Mouse (Mus musculus): ENCODE data around the gene Stard7. TPM values are rescaled to one million over a fixed set of nuclear protein-coding genes. Genes with fewer than 3 reads are reported as not detected.

Gene Stard7
- 47.1 TPM for polyA plus RNA-seq (2014; fragmentation: Illumina TruSeq; extraction: RNeasy Lipid Tissue Mini Kit (QIAGEN cat#74804); ENCODE audit: low read depth, low replicate concordance)

GRCm38 (mm10) chr2:127269491-127270299 lies at the start of gene Stard7:
Gene Stard7, plus strand, starts transcription at chr2:127270218.

DNA sequence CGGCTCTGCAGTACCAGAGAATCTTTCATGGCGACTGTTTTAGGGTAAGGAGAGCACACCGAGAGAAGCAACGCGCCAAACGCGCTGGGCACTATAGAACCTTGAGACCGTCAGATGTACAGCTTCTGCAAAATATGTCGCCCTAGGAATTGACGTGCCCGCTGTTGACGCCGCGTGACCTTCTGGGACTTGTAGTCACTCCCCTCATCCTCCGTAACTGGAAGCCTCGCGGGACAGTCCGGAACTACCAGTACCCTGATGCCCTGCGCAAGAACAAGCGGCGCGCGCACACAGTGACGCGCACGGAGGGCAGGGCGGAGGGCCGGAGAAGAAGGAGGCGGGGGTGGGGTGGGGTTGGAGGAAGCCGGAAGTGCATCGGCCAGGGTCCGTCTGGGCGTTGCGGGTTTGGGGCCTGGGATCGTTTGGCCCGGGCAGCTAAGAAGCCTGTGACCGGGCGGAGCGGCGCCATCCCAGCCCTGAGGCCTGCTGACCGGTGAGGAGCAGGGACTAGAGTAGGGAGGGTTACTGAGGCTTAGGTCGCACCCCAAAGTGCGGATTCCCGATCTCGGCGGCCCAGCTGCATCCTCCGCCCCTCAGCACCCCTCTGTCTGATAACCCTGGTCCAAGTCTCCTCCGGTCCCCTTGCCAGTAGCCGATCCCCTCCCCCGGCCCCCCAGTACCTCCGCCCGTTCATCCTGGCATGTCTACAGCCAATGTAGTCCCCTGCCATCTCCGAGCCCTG lies 22.3 kb upstream of the Stard7 start, which contains the start of the genes Ciao1 and Tmem127:
TSS of gene Ciao1 (minus strand) at position 225 of the 742 bp plus-strand sequence.
TSS of gene Tmem127 (plus strand) at position 317 of the 742 bp plus-strand sequence.

DNA sequence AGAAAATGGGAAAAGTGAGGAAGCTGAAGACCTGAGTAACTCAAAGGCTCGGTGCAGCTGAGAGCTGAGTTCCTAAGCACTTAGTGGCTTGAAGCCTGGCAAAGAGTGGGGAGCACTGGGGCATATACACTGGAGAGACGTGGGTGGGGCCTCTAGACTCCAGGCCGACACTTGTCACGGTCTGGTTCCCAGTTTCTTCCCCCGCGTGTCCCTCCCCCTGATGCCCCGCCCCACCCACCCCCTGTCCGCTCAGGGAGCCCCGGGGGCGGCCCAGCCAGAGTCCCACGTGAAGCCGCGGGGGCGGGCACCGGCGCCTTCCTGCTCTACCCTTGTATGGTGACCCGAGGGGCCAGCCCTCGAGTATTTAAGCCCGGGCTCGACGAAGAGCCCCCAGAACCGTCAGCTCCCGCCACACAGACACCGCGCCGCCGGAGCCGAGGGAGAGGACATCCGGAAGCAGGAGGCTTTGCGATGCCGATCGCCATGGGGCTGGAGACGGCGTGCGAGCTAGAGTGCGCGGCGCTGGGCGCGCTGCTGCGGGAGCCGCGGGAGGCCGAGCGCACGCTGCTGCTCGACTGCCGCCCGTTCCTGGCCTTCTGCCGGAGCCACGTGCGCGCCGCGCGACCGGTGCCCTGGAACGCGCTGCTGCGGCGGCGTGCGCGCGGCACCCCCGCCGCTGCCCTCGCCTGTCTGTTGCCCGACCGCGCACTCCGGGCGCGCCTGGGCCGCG lies 65.9 kb downstream of the Stard7 start, which contains the start of gene Dusp2:
TSS of gene Dusp2 (plus strand) at position 393 of the 730 bp plus-strand sequence.

GRCm38 (mm10) chr2:127338416-127338815 lies 68.4 kb downstream of the Stard7 start, which contains the start of gene Astl:
Gene Astl, plus strand, starts transcription at chr2:127338639.

Other genes with a start within 250 kb of the Stard7 start
- 9.0 TPM for gene Blvra, start 199.6 kb upstream of the Stard7 start, polyA plus RNA-seq (2014; fragmentation: Illumina TruSeq; extraction: RNeasy Lipid Tissue Mini Kit (QIAGEN cat#74804); ENCODE audit: low read depth, low replicate concordance)
- gene Ncaph, start 136.3 kb upstream of the Stard7 start, polyA plus RNA-seq (2014; fragmentation: Illumina TruSeq; extraction: RNeasy Lipid Tissue Mini Kit (QIAGEN cat#74804); ENCODE audit: low read depth, low replicate concordance), result 29.8 TPM
- 1.6 TPM for gene Itpripl1, start 126.8 kb upstream of the Stard7 start, polyA plus RNA-seq (2014; fragmentation: Illumina TruSeq; extraction: RNeasy Lipid Tissue Mini Kit (QIAGEN cat#74804); ENCODE audit: low read depth, low replicate concordance)
- 23.4 TPM for gene 1810024B03Rik, start 61.9 kb upstream of the Stard7 start, polyA plus RNA-seq (2014; fragmentation: Illumina TruSeq; extraction: RNeasy Lipid Tissue Mini Kit (QIAGEN cat#74804); ENCODE audit: low read depth, low replicate concordance)
- gene Snrnp200, start 61.8 kb upstream of the Stard7 start, polyA plus RNA-seq (2014; fragmentation: Illumina TruSeq; extraction: RNeasy Lipid Tissue Mini Kit (QIAGEN cat#74804); ENCODE audit: low read depth, low replicate concordance), result 42.7 TPM
- 7.2 TPM for gene Ciao1, start 22.4 kb upstream of the Stard7 start, polyA plus RNA-seq (2014; fragmentation: Illumina TruSeq; extraction: RNeasy Lipid Tissue Mini Kit (QIAGEN cat#74804); ENCODE audit: low read depth, low replicate concordance)
- gene Tmem127, start 22.3 kb upstream of the Stard7 start, polyA plus RNA-seq (2014; fragmentation: Illumina TruSeq; extraction: RNeasy Lipid Tissue Mini Kit (QIAGEN cat#74804); ENCODE audit: low read depth, low replicate concordance), result 31.1 TPM
- gene Dusp2, start 65.9 kb downstream of the Stard7 start, polyA plus RNA-seq (2014; fragmentation: Illumina TruSeq; extraction: RNeasy Lipid Tissue Mini Kit (QIAGEN cat#74804); ENCODE audit: low read depth, low replicate concordance), result 0.53 TPM
- gene Astl, start 68.4 kb downstream of the Stard7 start, polyA plus RNA-seq (2014; fragmentation: Illumina TruSeq; extraction: RNeasy Lipid Tissue Mini Kit (QIAGEN cat#74804); ENCODE audit: low read depth, low replicate concordance), result not detected
- 0.13 TPM for gene Adra2b, start 93.0 kb downstream of the Stard7 start, polyA plus RNA-seq (2014; fragmentation: Illumina TruSeq; extraction: RNeasy Lipid Tissue Mini Kit (QIAGEN cat#74804); ENCODE audit: low read depth, low replicate concordance)
- 3.8 TPM for gene Gpat2, start 155.0 kb downstream of the Stard7 start, polyA plus RNA-seq (2014; fragmentation: Illumina TruSeq; extraction: RNeasy Lipid Tissue Mini Kit (QIAGEN cat#74804); ENCODE audit: low read depth, low replicate concordance)
- 13.6 TPM for gene Fahd2a, start 174.3 kb downstream of the Stard7 start, polyA plus RNA-seq (2014; fragmentation: Illumina TruSeq; extraction: RNeasy Lipid Tissue Mini Kit (QIAGEN cat#74804); ENCODE audit: low read depth, low replicate concordance)

Data from testis, adult 10 weeks (tissue).